Mouse (Mus musculus): ENCODE measurements around the gene Dpagt1. TPM values are rescaled to one million over a fixed set of nuclear protein-coding genes. Genes with fewer than 3 reads are reported as not detected.

Dpagt1 gene
- polyA plus RNA-seq (2012; rRNA removed): 13.1 and 16.7 TPM in 2 replicates

GRCm38 (mm10) chr9:44325768-44326370 lies at the start of gene Dpagt1:
Dpagt1 (plus strand) TSS chr9:44326019.

GRCm38 (mm10) chr9:44288076-44288958 lies 37.5 kb upstream of the Dpagt1 start, which contains the start of gene Abcg4:
Abcg4 (minus strand) TSS chr9:44288615.

GRCm38 (mm10) chr9:44305466-44306079 lies 20.2 kb upstream of the Dpagt1 start, which contains the start of gene Hinfp:
Hinfp (minus strand) TSS chr9:44305671.

GRCm38 (mm10) chr9:44319887-44320798 lies 5.7 kb upstream of the Dpagt1 start, which contains the start of gene C2cd2l:
C2cd2l (minus strand) TSS chr9:44320285.

GRCm38 (mm10) chr9:44334396-44335330 lies 8.8 kb downstream of the Dpagt1 start, which contains the start of gene H2afx:
H2afx (plus strand) TSS chr9:44334694.

GRCm38 (mm10) chr9:44343781-44344421 lies 18.1 kb downstream of the Dpagt1 start, which contains the start of gene Hmbs:
Hmbs (minus strand) TSS chr9:44344228.

GRCm38 (mm10) chr9:44361190-44361917 lies 35.5 kb downstream of the Dpagt1 start, which contains the start of gene Vps11:
Vps11 (minus strand) TSS chr9:44361670.

GRCm38 (mm10) chr9:44379054-44379834 lies 53.4 kb downstream of the Dpagt1 start, which contains the start of gene Hyou1:
Hyou1 (plus strand) TSS chr9:44379490.

Other genes starting within 250 kb of the Dpagt1 start
- not detected in 2 replicates for gene Mfrp, start 224.3 kb upstream of the Dpagt1 start, polyA plus RNA-seq (2012; rRNA removed)
- gene C1qtnf5, start 218.8 kb upstream of the Dpagt1 start, polyA plus RNA-seq (2012; rRNA removed): 0.25 and 0.33 TPM in 2 replicates
- gene Gm49380, start 212.5 kb upstream of the Dpagt1 start, polyA plus RNA-seq (2012; rRNA removed): 0.02 TPM in 2 replicates
- 20.4 and 24.0 TPM in 2 replicates for gene Rnf26, start 212.5 kb upstream of the Dpagt1 start, polyA plus RNA-seq (2012; rRNA removed)
- gene Mcam, start 191.6 kb upstream of the Dpagt1 start, polyA plus RNA-seq (2012; rRNA removed): 6.0 and 6.2 TPM in 2 replicates
- 3.9 and 4.7 TPM in 2 replicates for gene Cbl, start 92.0 kb upstream of the Dpagt1 start, polyA plus RNA-seq (2012; rRNA removed)
- not detected in 2 replicates for gene Ccdc153, start 85.3 kb upstream of the Dpagt1 start, polyA plus RNA-seq (2012; rRNA removed)
- gene Pdzd3, start 74.5 kb upstream of the Dpagt1 start, polyA plus RNA-seq (2012; rRNA removed): 0.02 and 0.03 TPM in 2 replicates
- 1.2 and 1.5 TPM in 2 replicates for gene Nlrx1, start 57.4 kb upstream of the Dpagt1 start, polyA plus RNA-seq (2012; rRNA removed)
- 28.7 and 33.5 TPM in 2 replicates for gene Abcg4, start 37.4 kb upstream of the Dpagt1 start, polyA plus RNA-seq (2012; rRNA removed)
- 12.5 and 14.0 TPM in 2 replicates for gene Hinfp, start 20.3 kb upstream of the Dpagt1 start, polyA plus RNA-seq (2012; rRNA removed)
- 11.9 and 13.1 TPM in 2 replicates for gene C2cd2l, start 5.7 kb upstream of the Dpagt1 start, polyA plus RNA-seq (2012; rRNA removed)
- gene H2afx, start 8.7 kb downstream of the Dpagt1 start, polyA plus RNA-seq (2012; rRNA removed): 143 and 182 TPM in 2 replicates
- gene Hmbs, start 18.2 kb downstream of the Dpagt1 start, polyA plus RNA-seq (2012; rRNA removed): 813 and 945 TPM in 2 replicates
- gene Vps11, start 35.7 kb downstream of the Dpagt1 start, polyA plus RNA-seq (2012; rRNA removed): 8.6 and 11.2 TPM in 2 replicates
- 16.7 and 17.4 TPM in 2 replicates for gene Hyou1, start 53.5 kb downstream of the Dpagt1 start, polyA plus RNA-seq (2012; rRNA removed)
- gene Slc37a4, start 70.8 kb downstream of the Dpagt1 start, polyA plus RNA-seq (2012; rRNA removed): 14.2 and 17.2 TPM in 2 replicates
- 841 and 918 TPM in 2 replicates for gene Rps25, start 81.1 kb downstream of the Dpagt1 start, polyA plus RNA-seq (2012; rRNA removed)
- 23.7 and 28.8 TPM in 2 replicates for gene Trappc4, start 81.6 kb downstream of the Dpagt1 start, polyA plus RNA-seq (2012; rRNA removed)
- gene Ccdc84, start 92.5 kb downstream of the Dpagt1 start, polyA plus RNA-seq (2012; rRNA removed): 15.2 and 18.8 TPM in 2 replicates
- gene Foxr1, start 115.1 kb downstream of the Dpagt1 start, polyA plus RNA-seq (2012; rRNA removed): not detected in 2 replicates
- 0.11 TPM in 1 of 2 replicates, not detected in the other for gene Upk2, start 129.0 kb downstream of the Dpagt1 start, polyA plus RNA-seq (2012; rRNA removed)
- gene Bcl9l, start 156.8 kb downstream of the Dpagt1 start, polyA plus RNA-seq (2012; rRNA removed): 1.3 and 1.6 TPM in 2 replicates
- 0.06 and 0.09 TPM in 2 replicates for gene Cxcr5, start 235.9 kb downstream of the Dpagt1 start, polyA plus RNA-seq (2012; rRNA removed)

All from liver, embryonic 14 days (tissue).